Mouse (Mus musculus) testis, adult 10 weeks (tissue): Measurements from ENCODE around the gene Mpv17l. TPM values are rescaled to one million over a fixed set of nuclear protein-coding genes. Genes with fewer than 3 reads are reported as not detected.

Experiments
- polyA plus RNA-seq: library from polyadenylated mRNA; stranded (reverse); fragments of 350-450 nt; fragmentation: Illumina TruSeq; extraction: RNeasy Lipid Tissue Mini Kit (QIAGEN cat#74804); gene quantifications from one replicate; pipeline ENCODE4 v1.2.3, GENCODE M21; 2014; ENCODE audit warnings: low read depth, low replicate concordance

The Mpv17l gene
- 4.1 TPM for polyA plus RNA-seq

DNA sequence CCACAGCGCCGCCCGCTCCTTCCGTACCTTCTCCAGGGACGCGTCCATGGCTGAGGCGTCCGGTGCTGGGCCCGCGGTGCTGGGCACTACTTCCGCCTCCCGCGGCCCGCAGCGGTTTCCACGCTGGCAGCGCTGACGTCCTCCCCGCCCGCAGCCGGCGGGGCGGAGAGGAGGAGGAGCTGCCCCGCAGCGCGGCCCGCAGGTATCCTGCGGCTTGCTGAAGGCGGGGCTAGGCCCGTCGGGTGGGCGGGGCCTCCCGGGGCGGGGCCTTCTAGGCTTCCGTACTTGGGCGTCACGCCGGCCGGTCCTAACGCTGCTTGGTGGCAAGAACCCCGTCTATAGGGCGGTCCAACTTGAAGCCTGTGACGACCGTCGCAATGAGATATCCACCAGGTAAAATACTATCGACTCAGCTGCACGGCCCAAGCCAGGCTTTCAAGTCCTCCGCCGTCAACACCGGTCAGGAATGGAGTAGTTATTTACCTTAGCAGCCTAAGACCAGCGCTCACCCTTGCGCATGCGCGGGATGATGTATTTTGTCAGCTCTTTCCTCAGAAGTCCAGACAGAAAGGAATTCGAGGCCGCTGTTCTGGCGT is at the start of gene Mpv17l, which contains the start of gene Pdxdc1:
Gene Mpv17l, plus strand, starts transcription at position 274 of the 596 bp plus-strand sequence.
Gene Pdxdc1, minus strand, starts transcription at position 244 of the 596 bp plus-strand sequence.

GRCm38 (mm10) chr16:13986574-13987478 is 83.9 kb downstream of the Mpv17l start, which contains the start of the genes 2900011O08Rik and Ifitm7:
Gene 2900011O08Rik, plus strand, starts transcription at chr16:13986604.
Gene Ifitm7, minus strand, starts transcription at chr16:13986888.

Other genes starting within 250 kb of the Mpv17l start
- 20.8 TPM for gene Parn, start 235.0 kb upstream of the Mpv17l start, polyA plus RNA-seq
- gene Bfar, start 231.3 kb upstream of the Mpv17l start, polyA plus RNA-seq, result 16.4 TPM
- gene 3110001I22Rik, start 231.2 kb upstream of the Mpv17l start, polyA plus RNA-seq, result 6.8 TPM
- 19.7 TPM for gene Pla2g10, start 172.2 kb upstream of the Mpv17l start, polyA plus RNA-seq
- 21.7 TPM for gene Rrn3, start 122.5 kb upstream of the Mpv17l start, polyA plus RNA-seq
- gene Ntan1, start 84.3 kb upstream of the Mpv17l start, polyA plus RNA-seq, result 60.4 TPM
- gene Pdxdc1, start within 50 bp of the Mpv17l start, polyA plus RNA-seq, result 286 TPM
- 6.0 TPM for gene 2900011O08Rik, start 83.4 kb downstream of the Mpv17l start, polyA plus RNA-seq
- gene Ifitm7, start 83.7 kb downstream of the Mpv17l start, polyA plus RNA-seq, result 20.7 TPM